Mouse (Mus musculus): ENCODE measurements at regions not wholly inside any gene's neighbourhood (a gene's known extent, or its start where the extent isn't known, plus 50 kb on each side); places are given as distances from the start of the nearest gene placed in this dataset.

GRCm38 (mm10) chr8:113303426-113303825 lies 332.0 kb upstream of the Mon1b start:
- Histone ChIP-seq H3K79me2 (replicated peaks; ENCODE audit: control insufficient read depth, insufficient read depth, low read length) (no peaks in the 10 kb centered on the region), H3K4me1 (ENCODE audit: control insufficient read depth, insufficient read depth, low read length) (no peaks in the 10 kb centered on the region), H3K27me3 (ENCODE audit: control insufficient read depth, insufficient read depth, low read length) (no peaks in the 10 kb centered on the region), H3K36me3 (ENCODE audit: control insufficient read depth, insufficient read depth, low read length) (no peaks in the 10 kb centered on the region), H3K4me3 (no peak overlapping the region), H3K27ac (no peak overlapping the region), H3K9ac (ENCODE audit: low read depth, low read length) (no peak overlapping the region)
- WGBS, result 77% methylated on average over 8 of the region's 8 CpGs
- no peak for DNase-seq
- TF ChIP-seq POLR2A (IDR thresholded peaks at IDR 0.05; ENCODE audit: insufficient read depth, low read depth, low read length) (no peak), EP300 (IDR thresholded peaks at IDR 0.05; ENCODE audit: insufficient read depth, low read depth, low read length) (no peak), CTCF (IDR thresholded peaks at IDR 0.05) (no peak)
- intact Hi-C loops (cut with DNase I), result no loop called here

DNA sequence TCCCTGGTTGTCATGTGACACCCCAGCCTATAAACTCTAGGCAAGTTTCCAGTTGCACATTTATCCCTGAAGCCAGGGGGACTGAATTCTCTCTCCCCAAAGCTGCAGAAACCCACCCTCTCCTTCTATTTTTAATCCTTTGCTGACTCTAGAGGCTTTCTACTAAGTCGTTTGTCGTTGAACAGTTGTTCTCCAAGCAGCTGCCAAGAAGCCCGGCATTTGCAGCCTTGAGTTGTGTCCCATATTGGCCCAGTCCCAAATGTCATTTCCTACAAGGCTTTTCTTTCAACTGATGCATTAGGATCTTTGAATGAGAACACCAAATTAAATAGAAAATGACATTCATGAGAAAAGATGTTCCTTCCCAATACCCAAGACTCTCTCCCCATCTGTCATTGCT lies 318.2 kb upstream of the Mon1b start:
- TF ChIP-seq CTCF (IDR thresholded peaks at IDR 0.05) (no peak), POLR2A (IDR thresholded peaks at IDR 0.05; ENCODE audit: insufficient read depth, low read depth, low read length) (no peak), EP300 (IDR thresholded peaks at IDR 0.05; ENCODE audit: insufficient read depth, low read depth, low read length) (no peak)
- H3K36me3 ChIP-seq (ENCODE audit: control insufficient read depth, insufficient read depth, low read length), result no peaks in the 10 kb centered on the region
- H3K79me2 ChIP-seq (replicated peaks; ENCODE audit: control insufficient read depth, insufficient read depth, low read length), result no peaks in the 10 kb centered on the region
- WGBS, result 25% methylated on average over 3 of the region's 3 CpGs
- H3K27me3 ChIP-seq (ENCODE audit: control insufficient read depth, insufficient read depth, low read length), result no peaks in the 10 kb centered on the region
- no peak overlapping the region for H3K9ac ChIP-seq (ENCODE audit: low read depth, low read length)
- no peaks in the 10 kb centered on the region for H3K4me1 ChIP-seq (ENCODE audit: control insufficient read depth, insufficient read depth, low read length)
- DNase-seq, result no peak
- H3K27ac ChIP-seq, result no peak overlapping the region
- intact Hi-C loops (cut with DNase I), result no loop called here
- no peak overlapping the region for H3K4me3 ChIP-seq

GRCm38 (mm10) chr8:113331576-113331975 lies 303.8 kb upstream of the Mon1b start:
- no peak for DNase-seq
- Histone ChIP-seq H3K79me2 (replicated peaks; ENCODE audit: control insufficient read depth, insufficient read depth, low read length) (no peaks in the 10 kb centered on the region), H3K27ac (no peak overlapping the region), H3K36me3 (ENCODE audit: control insufficient read depth, insufficient read depth, low read length) (no peaks in the 10 kb centered on the region), H3K4me1 (ENCODE audit: control insufficient read depth, insufficient read depth, low read length) (no peaks in the 10 kb centered on the region), H3K27me3 (ENCODE audit: control insufficient read depth, insufficient read depth, low read length) (no peaks in the 10 kb centered on the region), H3K4me3 (no peak overlapping the region), H3K9ac (ENCODE audit: low read depth, low read length) (no peak overlapping the region)
- 40% methylated on average over 6 of the region's 6 CpGs for WGBS
- intact Hi-C loops (cut with DNase I), result no loop called here
- TF ChIP-seq EP300 (IDR thresholded peaks at IDR 0.05; ENCODE audit: insufficient read depth, low read depth, low read length) (no peak), CTCF (IDR thresholded peaks at IDR 0.05) (no peak), POLR2A (IDR thresholded peaks at IDR 0.05; ENCODE audit: insufficient read depth, low read depth, low read length) (no peak)

DNA sequence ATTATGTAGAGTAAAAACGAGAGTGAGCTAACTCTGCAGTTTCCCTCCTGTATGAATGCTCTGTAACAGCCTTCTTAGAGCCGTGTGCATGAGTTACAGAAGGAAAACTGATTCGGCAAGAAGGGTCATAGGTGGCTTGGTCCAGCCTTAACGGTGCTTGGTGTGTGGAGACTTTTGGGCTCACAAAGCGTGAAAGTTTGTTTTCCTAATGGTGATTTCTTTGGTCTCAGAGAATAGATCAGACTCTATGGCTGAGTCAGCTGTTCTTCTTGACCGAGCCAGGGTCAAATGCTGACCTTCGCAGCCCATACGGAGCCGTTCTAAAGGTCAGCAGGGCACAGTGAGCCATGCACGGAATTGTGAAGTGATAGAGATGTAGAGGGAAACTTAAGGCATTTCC lies 294.1 kb upstream of the Mon1b start:
- Histone ChIP-seq H3K4me1 (ENCODE audit: control insufficient read depth, insufficient read depth, low read length) (no peaks in the 10 kb centered on the region), H3K27ac (no peak overlapping the region), H3K4me3 (no peak overlapping the region), H3K79me2 (replicated peaks; ENCODE audit: control insufficient read depth, insufficient read depth, low read length) (no peaks in the 10 kb centered on the region), H3K36me3 (ENCODE audit: control insufficient read depth, insufficient read depth, low read length) (no peaks in the 10 kb centered on the region), H3K9ac (ENCODE audit: low read depth, low read length) (no peak overlapping the region), H3K27me3 (ENCODE audit: control insufficient read depth, insufficient read depth, low read length) (no peaks in the 10 kb centered on the region)
- WGBS, result 65% methylated on average over 10 of the region's 10 CpGs
- intact Hi-C loops (cut with DNase I), result no loop called here
- TF ChIP-seq EP300 (IDR thresholded peaks at IDR 0.05; ENCODE audit: insufficient read depth, low read depth, low read length) (no peak), POLR2A (IDR thresholded peaks at IDR 0.05; ENCODE audit: insufficient read depth, low read depth, low read length) (no peak), CTCF (IDR thresholded peaks at IDR 0.05) (no peak)
- no peak for DNase-seq

- no peak overlapping the region for H3K4me3 ChIP-seq
- H3K9ac ChIP-seq (ENCODE audit: low read depth, low read length), result no peak overlapping the region
- H3K79me2 ChIP-seq (replicated peaks; ENCODE audit: control insufficient read depth, insufficient read depth, low read length), result no peaks in the 10 kb centered on the region
- H3K36me3 ChIP-seq (ENCODE audit: control insufficient read depth, insufficient read depth, low read length), result no peaks in the 10 kb centered on the region
- H3K4me1 ChIP-seq (ENCODE audit: control insufficient read depth, insufficient read depth, low read length), result no peaks in the 10 kb centered on the region
- H3K27ac ChIP-seq, result no peak overlapping the region
- no peak for DNase-seq
- no peak for TF ChIP-seq EP300 (IDR thresholded peaks at IDR 0.05; ENCODE audit: insufficient read depth, low read depth, low read length)
- no peak for TF ChIP-seq POLR2A (IDR thresholded peaks at IDR 0.05; ENCODE audit: insufficient read depth, low read depth, low read length)
- TF ChIP-seq CTCF (IDR thresholded peaks at IDR 0.05), result peak; percentile 43
- H3K27me3 ChIP-seq (ENCODE audit: control insufficient read depth, insufficient read depth, low read length), result no peaks in the 10 kb centered on the region
- intact Hi-C loops (cut with DNase I), result no loop called here
- 56% methylated on average over 7 of the region's 7 CpGs for WGBS
Measured at GRCm38 (mm10) chr8:113361900-113362299, 273.5 kb upstream of the Mon1b start.

DNA sequence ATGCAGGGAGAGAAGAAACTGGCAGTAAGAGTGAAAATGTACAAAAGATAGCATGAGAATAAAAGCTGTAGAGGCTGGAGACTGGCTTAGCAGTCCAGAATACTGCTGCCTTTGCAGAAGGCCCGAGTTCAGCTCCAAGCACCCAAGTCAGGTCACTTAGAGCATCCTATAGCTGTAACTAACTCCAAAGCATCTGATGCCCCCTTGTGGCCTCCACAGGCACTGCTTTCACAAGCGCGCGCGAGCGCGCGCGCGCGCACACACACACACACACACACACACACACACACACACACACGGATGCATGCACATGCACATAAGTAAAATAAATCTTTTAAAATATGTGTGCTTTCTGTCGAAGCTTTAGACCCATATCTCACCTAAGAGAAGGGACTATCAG lies 271.2 kb upstream of the Mon1b start:
- H3K4me1 ChIP-seq (ENCODE audit: control insufficient read depth, insufficient read depth, low read length), result no peaks in the 10 kb centered on the region
- H3K4me3 ChIP-seq, result no peak overlapping the region
- intact Hi-C loops (cut with DNase I), result no loop called here
- no peaks in the 10 kb centered on the region for H3K27me3 ChIP-seq (ENCODE audit: control insufficient read depth, insufficient read depth, low read length)
- no peaks in the 10 kb centered on the region for H3K36me3 ChIP-seq (ENCODE audit: control insufficient read depth, insufficient read depth, low read length)
- TF ChIP-seq POLR2A (IDR thresholded peaks at IDR 0.05; ENCODE audit: insufficient read depth, low read depth, low read length) (no peak), CTCF (IDR thresholded peaks at IDR 0.05) (no peak), EP300 (IDR thresholded peaks at IDR 0.05; ENCODE audit: insufficient read depth, low read depth, low read length) (no peak)
- H3K27ac ChIP-seq, result no peak overlapping the region
- WGBS, result 92% methylated on average over 13 of the region's 13 CpGs
- H3K9ac ChIP-seq (ENCODE audit: low read depth, low read length), result no peak overlapping the region
- no peak for DNase-seq
- no peaks in the 10 kb centered on the region for H3K79me2 ChIP-seq (replicated peaks; ENCODE audit: control insufficient read depth, insufficient read depth, low read length)

Data from heart, adult 2 months (tissue).